12 mouse cellular contexts compared by ENCODE assay signal in the genomic region with DNA sequence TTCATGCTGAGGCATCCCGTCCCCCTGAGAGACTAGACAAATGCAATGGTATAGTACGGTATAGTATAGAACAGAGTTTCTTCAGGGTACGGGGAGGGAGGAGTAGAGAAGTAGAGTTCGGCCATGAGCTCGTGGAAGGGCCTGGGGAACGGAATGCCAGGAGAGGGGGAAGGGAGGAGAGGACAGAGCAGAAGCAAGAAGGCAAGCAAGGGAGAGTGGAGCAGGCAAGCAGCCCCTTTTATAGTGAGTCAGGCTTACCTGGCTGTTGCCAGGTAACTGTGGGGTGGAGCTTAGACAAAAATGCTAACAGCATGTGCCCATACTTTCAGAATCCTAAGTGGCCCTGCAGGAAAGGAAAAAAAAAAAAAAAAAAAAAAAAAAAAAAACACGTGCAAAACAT.
A peak's percentile ranks its signal among the peaks of the same experiment; 100 is the strongest.
DNase-seq lines count a peak whose midpoint lies in the region; ATAC-seq lines count a peak whose summit lies in the region.
"Had no signal": no experiment of that assay in that cellular context is flagged by ENCODE, and none has a peak within 500 bp of the region (broad histone marks: within the 10 kb centered on the region; RNA-seq: fewer than 3 reads in every experiment).

No protein-coding gene starts in this region.

- no peaks in the 10 kb centered on the region for H3K27me3 ChIP-seq in hindbrain, embryonic 13.5 days
- H3K27me3 ChIP-seq in hindbrain, embryonic 10.5 days (ENCODE audit: insufficient read depth, poor library complexity, severe bottlenecking): peaks cover 11% of the 10 kb centered on the region; the same call in 1 of the 2 replicates
- no peaks in the 10 kb centered on the region for H3K27me3 ChIP-seq in midbrain, embryonic 15.5 days (replicated peaks)
- H3K27me3 ChIP-seq in midbrain, embryonic 14.5 days (ENCODE audit: control insufficient read depth, insufficient read depth, low read length): no peaks in the 10 kb centered on the region
- no peaks in the 10 kb centered on the region for H3K27me3 ChIP-seq in kidney, embryonic 14.5 days (ENCODE audit: control insufficient read depth, insufficient read depth, low read length)
- H3K27me3 ChIP-seq: midbrain, embryonic 13.5 days had no signal

- peaks cover 6% of the 10 kb centered on the region for H3K4me1 ChIP-seq in hindbrain, embryonic 13.5 days (replicated peaks)
- H3K4me1 ChIP-seq in hindbrain, embryonic 10.5 days (replicated peaks): peaks cover 14% of the 10 kb centered on the region
- H3K4me1 ChIP-seq in midbrain, embryonic 15.5 days: peaks cover 6% of the 10 kb centered on the region
- H3K4me1 ChIP-seq in midbrain, embryonic 14.5 days (ENCODE audit: control insufficient read depth, insufficient read depth, low read length): peaks cover 5% of the 10 kb centered on the region; the same call in 1 of the 2 replicates
- H3K4me1 ChIP-seq in kidney, embryonic 14.5 days (ENCODE audit: control insufficient read depth, insufficient read depth, low read length): peaks cover 15% of the 10 kb centered on the region

- peak overlapping the region; percentile 32; the same call in 1 of the 2 replicates for H3K4me2 ChIP-seq in hindbrain, embryonic 13.5 days
- H3K4me2 ChIP-seq in midbrain, embryonic 15.5 days: 0 out of 2 replicates have a peak overlapping the region, but pooled peaks have one; percentile 25
- no peak overlapping the region for H3K4me2 ChIP-seq in midbrain, embryonic 14.5 days (ENCODE audit: low read length)
- H3K4me2 ChIP-seq in kidney, embryonic 14.5 days (replicated peaks; ENCODE audit: low read depth, low read length): peak overlapping the region; percentile 31; the same call in 1 of the 2 replicates

- 64% methylated on average over 7 of the region's 7 CpGs for WGBS in hindbrain, embryonic 13.5 days
- WGBS in hindbrain, embryonic 10.5 days: 62% methylated on average over 7 of the region's 7 CpGs
- WGBS in midbrain, embryonic 15.5 days: 67% methylated on average over 7 of the region's 7 CpGs
- 61% methylated on average over 7 of the region's 7 CpGs for WGBS in midbrain, embryonic 14.5 days
- WGBS in kidney, embryonic 14.5 days: 45% methylated on average over 7 of the region's 7 CpGs

- no peaks in the 10 kb centered on the region for H3K36me3 ChIP-seq in hindbrain, embryonic 13.5 days
- no peaks in the 10 kb centered on the region for H3K36me3 ChIP-seq in hindbrain, embryonic 10.5 days
- no peaks in the 10 kb centered on the region for H3K36me3 ChIP-seq in midbrain, embryonic 15.5 days (replicated peaks)
- H3K36me3 ChIP-seq in midbrain, embryonic 14.5 days (ENCODE audit: control insufficient read depth, insufficient read depth, low read length): no peaks in the 10 kb centered on the region
- no peaks in the 10 kb centered on the region for H3K36me3 ChIP-seq in kidney, embryonic 14.5 days (ENCODE audit: control insufficient read depth, insufficient read depth, low read length)
- H3K36me3 ChIP-seq: midbrain, embryonic 13.5 days had no signal

- no peak overlapping the region for H3K27ac ChIP-seq in hindbrain, embryonic 13.5 days
- no peak overlapping the region for H3K27ac ChIP-seq in hindbrain, embryonic 10.5 days
- no peak overlapping the region for H3K27ac ChIP-seq in midbrain, embryonic 15.5 days
- no peak overlapping the region for H3K27ac ChIP-seq in midbrain, embryonic 14.5 days (replicated peaks; ENCODE audit: low read depth, low read length)
- no peak overlapping the region for H3K27ac ChIP-seq in kidney, embryonic 14.5 days (ENCODE audit: low read depth, low read length)
- H3K27ac ChIP-seq: left cerebral cortex, adult 2 months; liver, embryonic 14.5 days; midbrain, embryonic 13.5 days had no signal

- no peaks in the 10 kb centered on the region for H3K9me3 ChIP-seq in hindbrain, embryonic 13.5 days
- H3K9me3 ChIP-seq in hindbrain, embryonic 10.5 days: no peaks in the 10 kb centered on the region
- no peaks in the 10 kb centered on the region for H3K9me3 ChIP-seq in midbrain, embryonic 15.5 days
- no peaks in the 10 kb centered on the region for H3K9me3 ChIP-seq in midbrain, embryonic 14.5 days (ENCODE audit: control insufficient read depth, low read length)
- no peaks in the 10 kb centered on the region for H3K9me3 ChIP-seq in kidney, embryonic 14.5 days (ENCODE audit: control insufficient read depth, low read length)
- H3K9me3 ChIP-seq: midbrain, embryonic 13.5 days had no signal

- no peak overlapping the region for H3K4me3 ChIP-seq in hindbrain, embryonic 13.5 days
- no peak overlapping the region for H3K4me3 ChIP-seq in hindbrain, embryonic 10.5 days
- H3K4me3 ChIP-seq in midbrain, embryonic 15.5 days: no peak overlapping the region
- H3K4me3 ChIP-seq in midbrain, embryonic 14.5 days (replicated peaks; ENCODE audit: low read depth, low read length): no peak overlapping the region
- H3K4me3 ChIP-seq in kidney, embryonic 14.5 days (ENCODE audit: low read length): no peak overlapping the region
- H3K4me3 ChIP-seq: left cerebral cortex, adult 2 months; midbrain, embryonic 13.5 days had no signal

- no peak for ATAC-seq in hindbrain, embryonic 13.5 days (ENCODE audit: low FRiP score)
- 0 out of 2 replicates have a peak, but pooled peaks have one; percentile 33 for ATAC-seq in midbrain, embryonic 15.5 days (replicated peaks)
- ATAC-seq in midbrain, embryonic 14.5 days (ENCODE audit: low FRiP score, low TSS enrichment): no peak
- no peak for ATAC-seq in kidney, embryonic 14.5 days (ENCODE audit: low FRiP score, low TSS enrichment)
- ATAC-seq: midbrain, embryonic 13.5 days had no signal

- no peak for DNase-seq in hindbrain, embryonic 10.5 days (ENCODE audit: low spot score)
- no peak for DNase-seq in midbrain, embryonic 14.5 days
- DNase-seq in lung, postnatal 36 days: peak; percentile 21
- DNase-seq in testis, postnatal 10 days (ENCODE audit: low spot score): no peak
- DNase-seq in cerebellum, postnatal 14 days: no peak
- DNase-seq: right cerebral cortex, postnatal 14 days had no signal

- 0 out of 2 replicates have a peak overlapping the region, but pooled peaks have one; percentile 40 for H3K9ac ChIP-seq in hindbrain, embryonic 13.5 days
- no peak overlapping the region for H3K9ac ChIP-seq in midbrain, embryonic 15.5 days
- H3K9ac ChIP-seq in midbrain, embryonic 14.5 days (replicated peaks; ENCODE audit: low read length): no peak overlapping the region
- peak overlapping the region; percentile 31; the same call in 1 of the 2 replicates for H3K9ac ChIP-seq in kidney, embryonic 14.5 days (ENCODE audit: low read depth, low read length)
- H3K9ac ChIP-seq: liver, embryonic 14.5 days; midbrain, embryonic 13.5 days had no signal

Comparison
In these comparisons a context has a peak if more than half of its experiments do, and no peak if none do; other contexts are left out.
1. H3K9ac ChIP-seq: peak in hindbrain, embryonic 13.5 days (single experiment) and kidney, embryonic 14.5 days (single experiment); none in midbrain, embryonic 15.5 days (single experiment) and midbrain, embryonic 14.5 days (single experiment).